Mouse (Mus musculus): ENCODE measurements around the gene Psg22.
A peak's percentile ranks its signal among the peaks of the same experiment; 100 is the strongest.
"Not testable (repeated sequence)": the region's sequence is repeated elsewhere in the genome, so short reads cannot be mapped to it uniquely, and the experiment has no call there.

The Psg22 gene

DNA sequence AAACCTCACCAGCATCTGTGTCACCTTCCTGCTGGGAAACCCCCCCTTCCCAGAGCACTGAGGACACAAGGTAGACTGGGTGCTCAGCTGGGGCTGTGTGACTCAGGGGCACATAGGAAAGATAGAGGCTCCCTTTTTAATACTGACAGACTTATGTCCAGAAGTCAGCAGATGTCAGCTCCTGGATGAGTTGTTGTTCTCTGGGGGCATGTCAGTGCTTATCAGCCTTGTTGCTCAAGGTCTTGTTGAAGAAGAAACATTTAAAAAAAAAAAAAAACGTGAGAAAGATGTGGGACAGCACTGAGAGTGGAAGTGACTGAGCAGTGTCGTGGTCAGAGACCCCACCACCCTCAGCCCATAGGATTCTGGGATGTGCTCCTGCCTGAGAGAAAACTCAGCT is at the start of gene Psg22:
Gene Psg22 (plus strand): TSS at position 301 of the 400 bp plus-strand sequence.
- DNase-seq = no peak

GRCm38 (mm10) chr7:18679772-18680171 is 38.1 kb upstream of the Psg22 start:
- peak; percentile 11 for DNase-seq

GRCm38 (mm10) chr7:18685586-18685985 is 32.3 kb upstream of the Psg22 start:
- no peak for DNase-seq

- no peak for DNase-seq
Observed at GRCm38 (mm10) chr7:18686085-18686484, 31.8 kb upstream of the Psg22 start, which contains the start of gene Psg20. Gene Psg20, minus strand, starts transcription at chr7:18686185.

DNA sequence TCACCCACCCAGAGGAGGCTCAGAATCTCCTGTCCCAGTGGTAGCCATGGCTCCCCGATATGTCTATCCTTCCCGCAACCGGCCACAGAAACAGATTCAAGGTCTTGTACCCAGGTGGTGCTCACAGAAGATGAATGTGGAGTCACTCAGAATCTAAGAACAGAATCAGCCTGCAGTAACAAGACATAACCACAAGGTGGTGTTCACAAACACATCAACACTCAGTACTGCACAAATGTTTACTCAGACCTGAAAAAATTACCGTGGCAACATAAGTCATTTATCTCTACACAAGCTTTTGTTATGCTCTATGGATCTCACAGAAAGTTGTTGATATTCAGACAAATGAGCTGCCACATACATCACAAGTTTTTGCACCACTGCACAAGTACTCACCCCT is 7.6 kb upstream of the Psg22 start:
- DNase-seq = not testable (repeated sequence)

DNA sequence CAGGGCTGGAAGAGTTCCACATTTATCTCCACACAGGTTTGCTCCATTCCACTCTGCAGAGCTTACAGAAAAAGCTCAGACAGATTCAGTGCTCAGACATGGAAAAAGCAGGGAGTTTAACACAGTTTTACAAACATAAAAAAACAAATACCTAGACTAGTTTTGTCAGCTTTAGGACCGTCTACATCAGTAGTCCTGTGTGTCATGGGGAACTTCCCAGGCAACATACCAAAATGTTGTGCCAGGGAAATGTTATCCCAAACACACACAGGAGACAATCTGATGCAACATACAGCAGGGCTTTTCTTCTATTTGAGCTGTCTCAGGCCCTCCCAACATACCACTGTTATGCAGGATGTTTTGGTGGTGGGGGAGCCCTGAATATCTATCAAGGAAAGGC is 7.0 kb upstream of the Psg22 start:
- DNase-seq = no peak

GRCm38 (mm10) chr7:18715546-18715945 is 2.3 kb upstream of the Psg22 start:
- DNase-seq = no peak

GRCm38 (mm10) chr7:18724001-18724400 is 6.1 kb downstream of the Psg22 start:
- no peak for DNase-seq

- not testable (repeated sequence) for DNase-seq
Observed at GRCm38 (mm10) chr7:18725931-18726330, 8.0 kb downstream of the Psg22 start.

DNA sequence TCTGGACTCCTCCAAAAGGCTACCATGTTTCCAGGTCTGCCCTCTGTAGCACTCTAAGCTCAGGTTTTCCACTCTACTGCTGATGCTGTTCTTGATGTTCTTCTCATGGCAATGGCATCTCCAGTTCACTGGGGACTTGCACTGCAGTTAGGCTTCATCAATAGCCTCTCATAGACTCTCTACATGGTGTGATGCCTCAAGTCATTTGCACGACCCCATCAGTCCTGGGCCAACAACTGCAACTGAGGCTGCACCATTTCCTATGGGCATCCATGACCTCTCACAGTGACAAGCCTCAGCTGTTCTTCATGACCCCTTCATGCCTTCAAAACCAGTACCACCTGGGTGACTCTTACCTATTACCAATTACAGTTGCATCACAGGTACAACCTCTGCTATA is 10.5 kb downstream of the Psg22 start:
- no peak for DNase-seq

DNA sequence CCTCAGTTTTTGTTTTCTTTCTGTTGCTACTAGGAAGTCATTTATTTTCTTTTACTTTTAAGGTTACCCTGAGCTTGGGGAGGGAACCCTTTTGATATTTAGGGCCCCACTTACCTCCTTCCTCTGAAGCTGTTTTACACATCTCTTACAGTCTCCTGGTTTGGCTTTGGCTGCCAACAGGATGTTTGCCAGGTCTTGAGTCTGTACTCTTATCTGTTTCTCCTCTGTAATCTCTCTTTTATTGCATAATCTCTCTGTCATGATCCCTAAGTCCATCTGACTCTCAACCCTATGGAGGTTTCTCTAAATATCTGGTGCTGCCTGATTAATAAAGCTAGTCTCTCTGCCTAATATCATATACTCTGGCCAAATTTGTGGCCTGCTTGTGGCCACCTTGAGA is 15.2 kb downstream of the Psg22 start:
- no peak for DNase-seq

- no peak for DNase-seq
Observed at GRCm38 (mm10) chr7:18734451-18734850, 16.6 kb downstream of the Psg22 start.

- DNase-seq = no peak
Observed at GRCm38 (mm10) chr7:18746189-18746860, 28.4 kb downstream of the Psg22 start.

- not testable (repeated sequence) for DNase-seq
Observed at GRCm38 (mm10) chr7:18747420-18747819, 29.5 kb downstream of the Psg22 start.

- DNase-seq = no peak
Observed at GRCm38 (mm10) chr7:18748994-18749895, 31.4 kb downstream of the Psg22 start.

DNA sequence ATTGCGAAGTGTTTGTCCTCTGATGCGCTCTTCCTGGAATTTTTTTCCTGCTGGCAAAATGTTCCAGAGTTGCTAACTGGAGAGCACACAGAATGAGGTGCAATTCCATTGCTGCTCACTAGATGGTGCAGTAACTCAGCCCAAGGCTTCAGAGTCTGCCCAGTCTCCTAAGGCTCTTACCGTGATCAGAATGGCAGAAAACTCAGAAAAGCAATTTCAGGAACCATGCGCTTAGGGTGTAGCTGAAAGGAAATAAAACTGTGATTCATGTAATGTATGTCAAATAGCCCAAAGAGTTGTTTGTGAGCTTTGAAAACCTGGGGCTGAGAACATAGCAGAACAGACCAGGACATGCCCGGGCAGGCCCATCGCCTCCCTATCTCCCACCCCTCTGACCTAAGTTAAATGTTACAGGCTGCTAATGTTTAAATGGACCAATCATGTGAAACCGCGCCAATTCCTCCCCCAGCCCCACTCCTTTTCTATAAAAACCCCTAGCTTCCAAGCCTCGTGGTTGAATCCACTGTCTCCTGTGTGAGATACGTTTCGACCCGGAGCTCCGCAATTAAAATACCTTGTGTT is 32.1 kb downstream of the Psg22 start:
- peak; percentile 44 for DNase-seq

DNA sequence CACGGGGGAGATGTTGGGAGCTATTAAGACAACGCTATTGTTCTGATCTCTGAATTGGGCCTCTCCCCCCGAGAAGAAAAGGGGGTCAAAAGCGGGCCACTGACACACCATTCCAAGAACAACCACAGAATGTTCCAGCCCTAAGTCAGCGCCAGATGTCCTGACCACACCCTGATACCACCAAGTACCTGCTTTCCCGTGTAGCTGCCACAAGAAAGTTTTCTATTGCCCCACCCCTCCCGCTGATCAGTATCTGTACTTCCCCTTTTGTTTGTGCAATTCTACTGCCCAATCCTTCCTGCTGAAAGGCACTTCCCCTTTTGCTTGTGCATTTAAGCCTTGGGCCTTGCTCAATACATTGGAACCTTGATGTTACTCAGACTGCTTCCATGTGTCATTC is 42.3 kb downstream of the Psg22 start:
- DNase-seq = not testable (repeated sequence)

DNA sequence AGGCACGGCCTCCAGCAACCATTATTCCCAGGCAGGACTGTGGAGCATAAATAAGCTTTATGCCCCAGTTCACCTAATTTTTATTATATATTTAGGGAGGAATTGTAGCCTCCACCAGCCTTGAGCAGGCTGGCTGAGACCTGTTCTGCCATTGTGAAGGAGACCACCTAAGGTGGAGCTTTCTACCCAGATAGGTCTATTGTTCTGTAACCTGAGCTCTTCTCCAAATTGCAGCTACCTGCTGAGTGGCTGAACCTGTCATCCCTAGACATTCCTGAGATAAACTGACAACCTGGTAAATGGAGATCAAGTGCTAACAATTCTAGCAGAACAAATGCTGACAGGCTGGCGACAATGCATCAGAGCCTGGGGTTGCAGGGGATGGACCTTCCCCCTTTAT is 45.0 kb downstream of the Psg22 start:
- not testable (repeated sequence) for DNase-seq
